In the genomic region with DNA sequence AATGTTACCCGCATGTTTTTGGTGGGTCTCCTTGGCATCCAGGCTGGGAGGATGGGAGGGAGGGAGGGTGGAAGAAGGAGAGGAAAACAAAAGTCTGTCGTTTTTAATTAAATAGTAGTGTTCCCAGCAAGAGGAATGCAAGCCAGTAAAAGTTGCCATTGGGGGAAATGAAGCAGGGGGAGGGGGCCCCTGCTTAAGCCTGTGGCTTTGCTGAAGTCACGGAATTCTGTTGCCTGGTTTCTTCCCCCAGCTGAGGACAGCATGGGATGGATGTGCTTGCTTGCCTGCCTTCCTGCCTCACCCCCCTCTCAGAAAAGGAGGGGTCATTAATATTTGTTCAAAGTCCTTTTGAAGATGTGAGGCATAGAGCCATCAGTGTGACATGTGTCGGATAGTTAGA, we compare ENCODE assay signal across 11 mouse cellular contexts. TPM values are rescaled to one million over a fixed set of nuclear protein-coding genes. Genes with fewer than 3 reads are reported as not detected.
DNase-seq lines count a peak whose midpoint lies in the region; ATAC-seq and TF ChIP-seq lines count a peak whose summit lies in the region.
"Had no signal": no experiment of that assay in that cellular context is flagged by ENCODE, and none has a peak within 500 bp of the region (broad histone marks: within the 10 kb centered on the region; RNA-seq: fewer than 3 reads in every experiment).

No protein-coding gene starts in this region.

- 30% methylated on average over 4 of the region's 4 CpGs for WGBS in lung, embryonic 16.5 days
- 16% methylated on average over 4 of the region's 4 CpGs for WGBS in forebrain, embryonic 13.5 days
- 4% methylated on average over 4 of the region's 4 CpGs for WGBS in limb, embryonic 11.5 days
- WGBS in stomach, embryonic 14.5 days = 27% methylated on average over 4 of the region's 4 CpGs
- 81% methylated on average over 4 of the region's 4 CpGs for WGBS in thymus, adult 2 months

- no peak for DNase-seq in lung, postnatal 14 days
- DNase-seq in limb, embryonic 11.5 days (ENCODE audit: low spot score) = peak; percentile 48
- no peak for DNase-seq in cerebellum, adult 9-11 months
- DNase-seq in thymus, adult 2 months = no peak
- no peak for DNase-seq in layer of hippocampus, adult 18-20 months (ENCODE audit: low spot score in 2 of 2)
- DNase-seq: right cerebral cortex, postnatal 14 days; thymus, postnatal 25 days had no signal

- no peaks in the 10 kb centered on the region for H3K9me3 ChIP-seq in lung, embryonic 16.5 days (ENCODE audit: control insufficient read depth, low read length)
- H3K9me3 ChIP-seq in forebrain, embryonic 13.5 days (replicated peaks) = no peaks in the 10 kb centered on the region
- H3K9me3 ChIP-seq in limb, embryonic 11.5 days (ENCODE audit: control insufficient read depth, low read length) = no peaks in the 10 kb centered on the region
- no peaks in the 10 kb centered on the region for H3K9me3 ChIP-seq in stomach, embryonic 14.5 days (ENCODE audit: control insufficient read depth, low read depth, low read length)

- H3K36me3 ChIP-seq in lung, embryonic 16.5 days (ENCODE audit: control insufficient read depth, insufficient read depth, low read length) = peaks cover 3% of the 10 kb centered on the region; the same call in 1 of the 2 replicates
- H3K36me3 ChIP-seq in forebrain, embryonic 13.5 days (ENCODE audit: poor library complexity, severe bottlenecking) = peaks cover 12% of the 10 kb centered on the region; the same call in 1 of the 2 replicates
- H3K36me3 ChIP-seq in limb, embryonic 11.5 days (ENCODE audit: control insufficient read depth, insufficient read depth, low read length) = no peaks in the 10 kb centered on the region
- peaks cover 3% of the 10 kb centered on the region for H3K36me3 ChIP-seq in stomach, embryonic 14.5 days (ENCODE audit: control insufficient read depth, insufficient read depth, low read length)
- H3K36me3 ChIP-seq in thymus, adult 2 months (ENCODE audit: control insufficient read depth, insufficient read depth, low read length) = no peaks in the 10 kb centered on the region

- H3K4me2 ChIP-seq in lung, embryonic 16.5 days (ENCODE audit: low read depth, low read length) = peak overlapping the region; percentile 90
- H3K4me2 ChIP-seq in forebrain, embryonic 13.5 days = peak overlapping the region; percentile 98
- peak overlapping the region; percentile 83 for H3K4me2 ChIP-seq in limb, embryonic 11.5 days (ENCODE audit: low read depth, severe bottlenecking)
- peak overlapping the region; percentile 91; the same call in 1 of the 2 replicates for H3K4me2 ChIP-seq in stomach, embryonic 14.5 days (replicated peaks; ENCODE audit: low read depth, low read length)

- H3K27ac ChIP-seq in lung, embryonic 16.5 days (ENCODE audit: low read length) = no peak overlapping the region
- H3K27ac ChIP-seq in forebrain, embryonic 13.5 days = no peak overlapping the region
- H3K27ac ChIP-seq in limb, embryonic 11.5 days (replicated peaks; ENCODE audit: low read depth, low read length) = peak overlapping the region; percentile 59; the same call in 1 of the 2 replicates
- H3K27ac ChIP-seq in stomach, embryonic 14.5 days (ENCODE audit: low read length) = no peak overlapping the region
- no peak overlapping the region for H3K27ac ChIP-seq in thymus, adult 2 months (ENCODE audit: control insufficient read depth, insufficient read depth, low read length)
- H3K27ac ChIP-seq: macrophage had no signal

- no peak for TF ChIP-seq POLR2A in thymus, adult 2 months (IDR thresholded peaks at IDR 0.05; ENCODE audit: control insufficient read depth, extremely low read depth, insufficient read depth, low read length, poor library complexity)

- H3K27me3 ChIP-seq in lung, embryonic 16.5 days (ENCODE audit: control insufficient read depth, insufficient read depth, low read depth, low read length) = no peaks in the 10 kb centered on the region
- H3K27me3 ChIP-seq in forebrain, embryonic 13.5 days = peaks cover 18% of the 10 kb centered on the region; the same call in 1 of the 2 replicates
- H3K27me3 ChIP-seq in limb, embryonic 11.5 days (ENCODE audit: control insufficient read depth, insufficient read depth, low read length) = no peaks in the 10 kb centered on the region
- H3K27me3 ChIP-seq in stomach, embryonic 14.5 days (ENCODE audit: control insufficient read depth, insufficient read depth, low read length) = no peaks in the 10 kb centered on the region; the same call in 1 of the 2 replicates
- H3K27me3 ChIP-seq in thymus, adult 2 months (ENCODE audit: control insufficient read depth, insufficient read depth, low read length) = peaks cover 15% of the 10 kb centered on the region

- H3K4me1 ChIP-seq in lung, embryonic 16.5 days (replicated peaks; ENCODE audit: control insufficient read depth, insufficient read depth, low read length) = peaks cover 31% of the 10 kb centered on the region
- H3K4me1 ChIP-seq in forebrain, embryonic 13.5 days = peaks cover 58% of the 10 kb centered on the region
- H3K4me1 ChIP-seq in limb, embryonic 11.5 days (ENCODE audit: control insufficient read depth, insufficient read depth, low read length) = peaks cover 53% of the 10 kb centered on the region
- H3K4me1 ChIP-seq in stomach, embryonic 14.5 days (ENCODE audit: control insufficient read depth, insufficient read depth, low read length) = peaks cover 21% of the 10 kb centered on the region
- peaks cover 25% of the 10 kb centered on the region for H3K4me1 ChIP-seq in thymus, adult 2 months (replicated peaks; ENCODE audit: control insufficient read depth, insufficient read depth, low read length)

- no peak overlapping the region for H3K4me3 ChIP-seq in lung, embryonic 16.5 days (ENCODE audit: low read length)
- no peak overlapping the region for H3K4me3 ChIP-seq in forebrain, embryonic 13.5 days
- no peak overlapping the region for H3K4me3 ChIP-seq in limb, embryonic 11.5 days (ENCODE audit: low read depth, low read length)
- H3K4me3 ChIP-seq in stomach, embryonic 14.5 days (ENCODE audit: low read depth, low read length) = no peak overlapping the region
- H3K4me3 ChIP-seq in thymus, adult 2 months (ENCODE audit: control insufficient read depth, insufficient read depth, low read length) = no peak overlapping the region

- ATAC-seq in lung, embryonic 16.5 days (ENCODE audit: low read depth) = no peak
- no peak for ATAC-seq in forebrain, embryonic 13.5 days
- no peak for ATAC-seq in limb, embryonic 11.5 days (ENCODE audit: insufficient number of reproducible peaks, low FRiP score, low TSS enrichment, low read depth)
- ATAC-seq in stomach, embryonic 14.5 days (ENCODE audit: insufficient number of reproducible peaks, insufficient read depth, low FRiP score, low read depth) = no peak

- no peak for TF ChIP-seq CTCF in thymus, adult 2 months (IDR thresholded peaks at IDR 0.05; ENCODE audit: borderline replicate concordance, control insufficient read depth, extremely low read depth, insufficient read depth, low read length, poor library complexity)

- H3K9ac ChIP-seq in lung, embryonic 16.5 days (ENCODE audit: low read length) = no peak overlapping the region
- no peak overlapping the region for H3K9ac ChIP-seq in forebrain, embryonic 13.5 days
- no peak overlapping the region for H3K9ac ChIP-seq in limb, embryonic 11.5 days (ENCODE audit: low read length)
- H3K9ac ChIP-seq in stomach, embryonic 14.5 days (replicated peaks; ENCODE audit: low read depth, low read length) = no peak overlapping the region

RNA-seq across cellular contexts. Expression of a gene that starts 3.0 kb away (rescaled TPM):
- 49.6 and 54.2 TPM in 2 replicates for polyA plus RNA-seq in lung, embryonic 16.5 days (2015; fragmentation: Nextera tagmentation; extraction: Ambion mirVana)
- polyA plus RNA-seq in forebrain, embryonic 13.5 days (2015; fragmentation: Nextera tagmentation; extraction: Ambion mirVana) = 44.9 and 47.7 TPM in 2 replicates
- 47.6 and 52.8 TPM in 2 replicates for polyA plus RNA-seq in limb, embryonic 11.5 days (2014; fragmentation: Nextera tagmentation; extraction: Ambion mirVana)
- 31.2 and 33.7 TPM in 2 replicates for polyA plus RNA-seq in stomach, embryonic 14.5 days (2014; fragmentation: Nextera tagmentation; extraction: Ambion mirVana)
- polyA plus RNA-seq in thymus, adult 2 months (2012; rRNA removed) = 3.0 and 3.4 TPM in 2 replicates
- 1 to 10 TPM; 8.2 to 9.0 TPM for total RNA-seq in layer of hippocampus, adult 18-20 months (2021)
- polyA plus RNA-seq: macrophage had no signal
